In the genomic region with DNA sequence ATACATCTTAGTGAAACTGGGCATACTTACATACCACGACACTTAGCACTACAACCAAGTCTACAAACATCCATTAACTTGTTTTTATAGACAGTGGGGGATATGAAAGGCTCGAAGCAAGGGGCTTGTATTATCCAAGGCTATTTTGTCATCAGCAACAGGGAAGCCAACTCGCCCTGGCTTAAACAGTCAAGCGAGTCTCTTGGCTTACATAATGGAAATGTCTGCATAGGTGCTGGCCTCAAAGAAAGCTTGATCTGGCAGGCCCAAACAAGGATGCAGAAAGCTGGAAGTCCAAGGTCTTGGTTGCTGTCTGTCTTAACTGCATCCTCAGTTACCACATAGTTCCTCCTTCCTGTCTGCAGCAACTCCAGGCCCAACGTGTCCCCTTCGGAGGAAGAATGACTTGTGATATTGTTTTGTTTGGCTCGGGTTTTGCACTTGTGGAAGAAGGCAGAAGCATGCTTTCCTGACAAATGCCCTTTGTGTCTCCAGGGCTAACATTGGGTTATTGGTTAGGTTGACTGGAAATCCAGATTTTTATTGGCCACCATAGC, we compare ENCODE assay signal across 22 mouse cellular contexts. TPM values are rescaled to one million over a fixed set of nuclear protein-coding genes. Genes with fewer than 3 reads are reported as not detected.
DNase-seq lines count a peak whose midpoint lies in the region; ATAC-seq and TF ChIP-seq lines count a peak whose summit lies in the region.
"Had no signal": no experiment of that assay in that cellular context is flagged by ENCODE, and none has a peak within 500 bp of the region (broad histone marks: within the 10 kb centered on the region; RNA-seq: fewer than 3 reads in every experiment).

No protein-coding gene starts in this region.

- WGBS in kidney, adult 2 months: 60% methylated on average over 7 of the region's 7 CpGs
- WGBS in kidney, postnatal 0 days: 57% methylated on average over 7 of the region's 7 CpGs

- peak; percentile 74 for ATAC-seq in common myeloid progenitor, adult 5-6 weeks (replicated peaks; ENCODE audit: low read depth, poor library complexity, severe bottlenecking)
- ATAC-seq in kidney, postnatal 0 days (replicated peaks; ENCODE audit: low FRiP score, low read depth): no peak
- ATAC-seq in megakaryocyte, adult 5-6 weeks (ENCODE audit: poor library complexity, severe bottlenecking): peak; percentile 86
- ATAC-seq: forebrain, embryonic 14.5 days had no signal

- DNase-seq in kidney, adult 2 months: peak; percentile 45
- DNase-seq in kidney, adult 18-20 months: no peak
- DNase-seq in kidney, postnatal 0 days (ENCODE audit: low spot score): peak; percentile 66
- no peak for DNase-seq in neural tube, embryonic 10.5 days (ENCODE audit: extremely low spot score, low spot score)
- DNase-seq in embryo, embryonic 11 days: no peak
- DNase-seq: adrenal gland, adult 2 months; cerebellum, adult 8-10 months; gastrocnemius, postnatal 25 days; lung, adult 18-20 months; right cerebral cortex, adult 18-20 months had no signal

- no peaks in the 10 kb centered on the region for H3K9me3 ChIP-seq in kidney, postnatal 0 days (replicated peaks; ENCODE audit: low read length)
- H3K9me3 ChIP-seq: embryonic facial prominence, embryonic 12.5 days; midbrain, embryonic 10.5 days had no signal

- no peak overlapping the region for H3K4me2 ChIP-seq in kidney, postnatal 0 days (ENCODE audit: low read length)
- H3K4me2 ChIP-seq: embryonic facial prominence, embryonic 12.5 days; liver, embryonic 11.5 days had no signal

- no peak for TF ChIP-seq POLR2A in kidney, adult 2 months (IDR thresholded peaks at IDR 0.05; ENCODE audit: low read depth, low read length)

- H3K4me1 ChIP-seq in kidney, adult 2 months (ENCODE audit: control insufficient read depth, insufficient read depth, low read length): no peaks in the 10 kb centered on the region
- H3K4me1 ChIP-seq in kidney, postnatal 0 days (replicated peaks; ENCODE audit: insufficient read depth, low read length): 0 out of 2 replicates have a peak, but pooled peaks cover 5% of the 10 kb centered on the region
- H3K4me1 ChIP-seq: embryonic facial prominence, embryonic 12.5 days; midbrain, embryonic 10.5 days had no signal

- H3K27me3 ChIP-seq in kidney, adult 2 months (replicated peaks; ENCODE audit: control insufficient read depth, insufficient read depth, low read length): no peaks in the 10 kb centered on the region
- no peaks in the 10 kb centered on the region for H3K27me3 ChIP-seq in kidney, postnatal 0 days (ENCODE audit: insufficient read depth, low read length)
- H3K27me3 ChIP-seq: embryonic facial prominence, embryonic 12.5 days had no signal

- H3K27ac ChIP-seq in kidney, adult 2 months (ENCODE audit: insufficient read depth, low read depth, low read length): no peak overlapping the region
- H3K27ac ChIP-seq in kidney, postnatal 0 days: no peak overlapping the region
- H3K27ac ChIP-seq: embryonic facial prominence, embryonic 12.5 days; midbrain, embryonic 10.5 days; stomach, postnatal 0 days had no signal

- no peak overlapping the region for H3K4me3 ChIP-seq in kidney, adult 2 months (ENCODE audit: insufficient read depth, low read depth, low read length)
- H3K4me3 ChIP-seq in kidney, postnatal 0 days (replicated peaks; ENCODE audit: low read depth, low read length): no peak overlapping the region
- H3K4me3 ChIP-seq: embryonic facial prominence, embryonic 12.5 days; erythroblast, embryonic 14.5 days; midbrain, embryonic 10.5 days had no signal

- H3K9ac ChIP-seq in kidney, postnatal 0 days (ENCODE audit: low read depth, low read length): no peak overlapping the region
- H3K9ac ChIP-seq: embryonic facial prominence, embryonic 12.5 days had no signal

- no peak for TF ChIP-seq CTCF in kidney, adult 2 months (conservative IDR thresholded peaks at IDR 0.05; ENCODE audit: insufficient read depth, insufficient read length, low read depth, low read length)
- no peak for TF ChIP-seq CTCF in kidney, postnatal 0 days (IDR thresholded peaks at IDR 0.05; ENCODE audit: low read depth)

- no peaks in the 10 kb centered on the region for H3K36me3 ChIP-seq in kidney, adult 2 months (ENCODE audit: control insufficient read depth, insufficient read depth, low read length)
- no peaks in the 10 kb centered on the region for H3K36me3 ChIP-seq in kidney, postnatal 0 days (ENCODE audit: insufficient read depth, low read length)
- H3K36me3 ChIP-seq: embryonic facial prominence, embryonic 12.5 days; midbrain, embryonic 10.5 days had no signal

RNA-seq across cellular contexts. Expression of gene 2010111I01Rik, which starts 21.3 kb away (rescaled TPM):
- polyA plus RNA-seq in kidney, adult 2 months (2012; rRNA removed): 84.5 and 94.1 TPM in 2 replicates
- 66.2 and 88.1 TPM in 2 replicates for total RNA-seq in common myeloid progenitor, adult 5-6 weeks (2017)
- 146 and 153 TPM in 2 replicates for polyA plus RNA-seq in kidney, postnatal 0 days (2015; fragmentation: Nextera tagmentation; extraction: Ambion mirVana)
- total RNA-seq in megakaryocyte, adult 5-6 weeks (2015): 18.1 and 20.1 TPM in 2 replicates
- total RNA-seq in megakaryocyte, adult 5-6 weeks (2017): 21.5 and 21.9 TPM in 2 replicates

RNA-seq across cellular contexts. Expression of gene Fbp1, which starts 55.3 kb away (rescaled TPM):
- polyA plus RNA-seq in kidney, adult 2 months (2012; rRNA removed): 1,525 and 1,684 TPM in 2 replicates
- 5.6 and 6.7 TPM in 2 replicates for total RNA-seq in common myeloid progenitor, adult 5-6 weeks (2017)
- 479 and 621 TPM in 2 replicates for polyA plus RNA-seq in kidney, postnatal 0 days (2015; fragmentation: Nextera tagmentation; extraction: Ambion mirVana)
- total RNA-seq in megakaryocyte, adult 5-6 weeks (2015): 0.20 and 2.7 TPM in 2 replicates
- 0.70 TPM in 1 of 2 replicates, not detected in the other for total RNA-seq in megakaryocyte, adult 5-6 weeks (2017)
- total RNA-seq: gastrocnemius, postnatal 25 days; heart, adult 8-10 months; heart, postnatal 25 days; midbrain, postnatal 0 days had no signal
- polyA plus RNA-seq: C2C12; erythroblast, embryonic 14.5 days; forebrain, embryonic 14.5 days; liver, embryonic 11.5 days had no signal

Comparison
In these comparisons a context has a peak if more than half of its experiments do, and no peak if none do; other contexts are left out.
1. DNase-seq: peak in kidney, adult 2 months (single experiment) and kidney, postnatal 0 days (single experiment); none in kidney, adult 18-20 months (single experiment), neural tube, embryonic 10.5 days (single experiment) and embryo, embryonic 11 days (single experiment).